ENCODE assay signal across 25 mouse cellular contexts in the genomic region with DNA sequence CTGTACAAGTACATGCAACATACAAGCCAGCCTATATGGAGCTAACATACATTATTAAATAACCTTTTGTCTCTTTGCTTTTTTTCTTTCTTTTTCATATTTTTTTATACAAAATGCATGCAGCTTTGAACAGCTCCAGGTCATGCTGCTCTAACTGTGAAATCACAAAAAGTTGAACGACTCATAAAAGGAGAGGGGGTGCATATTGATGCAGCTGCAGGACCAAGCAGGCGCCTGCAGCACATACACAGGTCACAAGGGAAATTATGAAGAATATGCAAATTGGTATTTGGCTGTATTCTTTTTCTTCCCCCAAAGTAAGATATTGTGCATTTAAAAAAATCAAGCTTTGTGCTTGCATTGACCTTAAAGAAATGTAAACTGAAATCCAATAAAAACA.
"Had no signal": no experiment of that assay in that cellular context is flagged by ENCODE, and none has a peak within 500 bp of the region (broad histone marks: within the 10 kb centered on the region; RNA-seq: fewer than 3 reads in every experiment).

No protein-coding gene starts in this region.

- ATAC-seq: hindbrain, postnatal 0 days; intestine, embryonic 16.5 days; liver, embryonic 12.5 days had no signal

- H3K9me3 ChIP-seq: heart, embryonic 13.5 days; heart, embryonic 15.5 days; kidney, embryonic 15.5 days; limb, embryonic 12.5 days; limb, embryonic 15.5 days; liver, embryonic 12.5 days had no signal

- H3K27ac ChIP-seq: heart, adult 2 months; heart, embryonic 13.5 days; heart, embryonic 15.5 days; hindbrain, embryonic 14.5 days; hindbrain, postnatal 0 days; kidney, embryonic 15.5 days; kidney, postnatal 0 days; limb, embryonic 12.5 days; limb, embryonic 15.5 days; liver, embryonic 12.5 days had no signal

- DNase-seq: gastrocnemius, postnatal 14 days; gastrocnemius, postnatal 36 days; heart, adult 11 months; heart, adult 2 months; heart, postnatal 14 days; heart, postnatal 36 days; kidney, adult 11 months; kidney, adult 2 months; kidney, adult 9 months; kidney, postnatal 14 days; kidney, postnatal 36 days; layer of hippocampus, adult 9-11 months; layer of hippocampus, postnatal 36 days; left cerebral cortex, postnatal 4 days had no signal

- H3K27me3 ChIP-seq: heart, embryonic 13.5 days; heart, embryonic 15.5 days; kidney, embryonic 15.5 days; limb, embryonic 15.5 days; liver, embryonic 12.5 days had no signal

- H3K4me3 ChIP-seq: heart, adult 2 months; heart, embryonic 13.5 days; heart, embryonic 15.5 days; kidney, embryonic 15.5 days; limb, embryonic 12.5 days; limb, embryonic 15.5 days; liver, embryonic 12.5 days had no signal

- H3K4me1 ChIP-seq: heart, embryonic 13.5 days; heart, embryonic 15.5 days; kidney, embryonic 15.5 days; limb, embryonic 12.5 days; limb, embryonic 15.5 days; liver, embryonic 12.5 days had no signal

- H3K36me3 ChIP-seq: heart, embryonic 13.5 days; heart, embryonic 15.5 days; kidney, embryonic 15.5 days; limb, embryonic 12.5 days; limb, embryonic 15.5 days; liver, embryonic 12.5 days had no signal

- H3K9ac ChIP-seq: heart, embryonic 13.5 days; heart, embryonic 15.5 days; hindbrain, embryonic 14.5 days; kidney, embryonic 15.5 days; limb, embryonic 12.5 days; limb, embryonic 15.5 days; liver, embryonic 12.5 days had no signal

- H3K4me2 ChIP-seq: heart, embryonic 11.5 days; heart, embryonic 13.5 days; heart, embryonic 15.5 days; hindbrain, embryonic 14.5 days; kidney, embryonic 15.5 days; limb, embryonic 12.5 days; limb, embryonic 15.5 days; liver, embryonic 12.5 days had no signal
